Mouse (Mus musculus) lung, adult 2 months (tissue): Measurements from ENCODE around the gene Fkbp6. TPM values are rescaled to one million over a fixed set of nuclear protein-coding genes. Genes with fewer than 3 reads are reported as not detected.
A peak's percentile ranks its signal among the peaks of the same experiment; 100 is the strongest.

ENCODE experiments used
- DNase-seq: peaks from one replicate; pipeline ENCODE4 v3.0.0; 2022
- H3K4me1 ChIP-seq: fragments of 200-500 bp; 2 replicates; pipeline ENCODE4 v1.6.1; 2011; ENCODE audit warnings: low read length; ENCODE audit not compliant: control insufficient read depth, insufficient read depth
- H3K4me3 ChIP-seq: fragments of 200-500 bp; replicated peaks from 2 replicates; pipeline ENCODE3; 2011; ENCODE audit warnings: low read depth, mild to moderate bottlenecking, control low read depth, low read length; ENCODE audit errors: extremely low read depth
- CTCF ChIP-seq: fragments of 200-500 bp; IDR thresholded peaks from 2 replicates; pipeline ENCODE4 v1.5.1; 2011; ENCODE audit warnings: mild to moderate bottlenecking, low read length, control low read depth; ENCODE audit not compliant: insufficient read depth
- POLR2A ChIP-seq: fragments of 200-500 bp; IDR thresholded peaks from 2 replicates; pipeline ENCODE4 v1.6.1; 2011; ENCODE audit warnings: low read depth, mild to moderate bottlenecking, control low read depth, low read length, borderline replicate concordance; ENCODE audit errors: extremely low read depth
- WGBS: fragments of 180-500 bp; shearing (Covaris S2); methylation state at CpG from one replicate; pipeline ENCODE4 v1.1.7; 2018; 5-methylcytosine and 5-hydroxymethylcytosine counted together
- polyA plus RNA-seq: library from polyadenylated mRNA; depleted of rRNA; stranded (reverse); fragments of >200 nt; gene quantifications from 2 replicates; pipeline ENCODE4 v1.2.3, GENCODE M21; 2012

The Fkbp6 gene
- polyA plus RNA-seq, 1 experiment, result not detected

- 0 out of 2 replicates have a peak, but pooled peaks cover 2% of the 10 kb centered on the region for H3K4me1 ChIP-seq
- no peak overlapping the region for H3K4me3 ChIP-seq
- 16% methylated on average over 9 of the region's 9 CpGs for WGBS
- no peak for TF ChIP-seq POLR2A
- no peak for TF ChIP-seq CTCF
- DNase-seq, result no peak
Observed at GRCm38 (mm10) chr5:135264548-135264947, 85.3 kb downstream of the Fkbp6 start.

- TF ChIP-seq POLR2A (no peak), CTCF (no peak)
- DNase-seq, result peak; percentile 13
- Histone ChIP-seq H3K4me1 (0 out of 2 replicates have a peak, but pooled peaks cover 2% of the 10 kb centered on the region), H3K4me3 (no peak overlapping the region)
- 7% methylated on average over 17 of the region's 17 CpGs for WGBS
Observed at GRCm38 (mm10) chr5:135263866-135264503, 85.9 kb downstream of the Fkbp6 start.

GRCm38 (mm10) chr5:135258280-135259150 is 91.3 kb downstream of the Fkbp6 start:
- DNase-seq, result no peak
- TF ChIP-seq CTCF (no peak), POLR2A (no peak)
- no peak overlapping the region for H3K4me3 ChIP-seq
- 31% methylated on average over 30 of the region's 30 CpGs for WGBS
- H3K4me1 ChIP-seq, result no peaks in the 10 kb centered on the region

GRCm38 (mm10) chr5:135257559-135257958 is 92.3 kb downstream of the Fkbp6 start:
- TF ChIP-seq POLR2A (no peak), CTCF (0 out of 2 replicates have a peak, but pooled peaks have one; percentile 1)
- no peak for DNase-seq
- Histone ChIP-seq H3K4me3 (no peak overlapping the region), H3K4me1 (no peaks in the 10 kb centered on the region)
- WGBS, result 83% methylated on average over 12 of the region's 12 CpGs

GRCm38 (mm10) chr5:135256166-135256565 is 93.7 kb downstream of the Fkbp6 start:
- no peak for DNase-seq
- 90% methylated on average over 3 of the region's 3 CpGs for WGBS
- no peaks in the 10 kb centered on the region; the same call in 1 of the 2 replicates for H3K4me1 ChIP-seq
- TF ChIP-seq CTCF (no peak), POLR2A (no peak)
- H3K4me3 ChIP-seq, result no peak overlapping the region

GRCm38 (mm10) chr5:135253741-135254401 is 96.0 kb downstream of the Fkbp6 start:
- TF ChIP-seq CTCF (no peak), POLR2A (no peak)
- DNase-seq, result no peak
- no peaks in the 10 kb centered on the region; the same call in 1 of the 2 replicates for H3K4me1 ChIP-seq
- no peak overlapping the region for H3K4me3 ChIP-seq
- WGBS, result 37% methylated on average over 12 of the region's 12 CpGs

GRCm38 (mm10) chr5:135251079-135251454 is 98.8 kb downstream of the Fkbp6 start, which contains the start of gene Fzd9:
TSS of gene Fzd9 (minus strand) at chr5:135251230.
- under 1% methylated on average over 48 of the region's 51 CpGs for WGBS
- Histone ChIP-seq H3K4me1 (no peaks in the 10 kb centered on the region; the same call in 1 of the 2 replicates), H3K4me3 (peak within 1 kb of the TSS; percentile 47)
- DNase-seq, result peak; percentile 77
- TF ChIP-seq POLR2A, result no peak
- TF ChIP-seq CTCF, result no peak

- peak overlapping the region; percentile 47 for H3K4me3 ChIP-seq
- TF ChIP-seq CTCF (no peak), POLR2A (no peak)
- peak; percentile 14 for DNase-seq
- 3% methylated on average over 92 of the region's 92 CpGs for WGBS
- no peaks in the 10 kb centered on the region; the same call in 1 of the 2 replicates for H3K4me1 ChIP-seq
Observed at GRCm38 (mm10) chr5:135250186-135251078, 99.4 kb downstream of the Fkbp6 start.

- no peak for DNase-seq
- 86% methylated on average over 16 of the region's 16 CpGs for WGBS
- Histone ChIP-seq H3K4me3 (no peak overlapping the region), H3K4me1 (no peaks in the 10 kb centered on the region; the same call in 1 of the 2 replicates)
- no peak for TF ChIP-seq CTCF
- no peak for TF ChIP-seq POLR2A
Observed at GRCm38 (mm10) chr5:135248956-135249676, 100.7 kb downstream of the Fkbp6 start.
